Mouse (Mus musculus): ENCODE measurements around the gene Cxcr5. TPM values are rescaled to one million over a fixed set of nuclear protein-coding genes. Genes with fewer than 3 reads are reported as not detected.

Cxcr5 gene
- total RNA-seq (2021) = not detected
- long read RNA-seq, experiment 1 = 0 reads
- long read RNA-seq, experiment 2 = 0 reads

DNA sequence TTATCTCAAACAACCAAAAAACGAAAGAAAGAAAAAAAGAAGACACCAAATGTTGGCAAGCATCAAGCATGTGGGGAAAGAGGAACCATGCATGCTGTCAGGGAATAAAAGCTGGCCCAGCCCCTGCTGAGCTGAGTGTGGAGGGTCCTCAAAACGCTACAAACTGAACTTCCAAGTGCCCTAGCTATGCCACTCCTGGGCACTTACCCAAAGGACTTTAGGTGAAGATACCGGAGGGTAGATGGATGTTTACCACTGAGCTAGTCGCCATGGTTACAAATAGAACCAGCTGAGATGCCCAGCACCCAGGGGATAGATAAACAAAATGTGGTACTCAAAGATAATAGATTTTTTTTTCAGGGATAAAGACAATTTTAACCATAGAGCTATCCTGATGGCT is at the start of gene Cxcr5:
Gene Cxcr5 (minus strand): TSS at position 281 of the 400 bp plus-strand sequence.
- DNase-seq = no peak

DNA sequence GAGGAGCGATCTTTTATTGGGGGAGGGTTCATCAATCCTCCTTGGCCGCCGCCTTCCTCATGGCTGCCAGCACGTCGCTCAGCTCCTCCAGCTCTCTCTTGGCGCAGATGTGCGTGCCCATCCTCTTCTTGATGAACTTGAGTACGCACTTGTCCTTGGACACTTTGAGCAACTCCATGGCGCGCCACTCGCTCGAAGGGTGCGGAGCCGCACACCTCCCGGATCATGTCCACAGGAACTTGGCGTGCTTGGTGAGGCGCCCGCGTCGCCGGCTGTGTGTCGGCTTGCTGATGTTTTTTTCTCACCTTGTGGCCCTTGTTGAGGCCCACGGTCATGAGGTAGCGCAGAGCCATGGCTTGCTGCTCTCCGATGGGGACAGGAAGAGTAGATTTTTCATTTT is 48.7 kb upstream of the Cxcr5 start:
- DNase-seq = no peak

DNA sequence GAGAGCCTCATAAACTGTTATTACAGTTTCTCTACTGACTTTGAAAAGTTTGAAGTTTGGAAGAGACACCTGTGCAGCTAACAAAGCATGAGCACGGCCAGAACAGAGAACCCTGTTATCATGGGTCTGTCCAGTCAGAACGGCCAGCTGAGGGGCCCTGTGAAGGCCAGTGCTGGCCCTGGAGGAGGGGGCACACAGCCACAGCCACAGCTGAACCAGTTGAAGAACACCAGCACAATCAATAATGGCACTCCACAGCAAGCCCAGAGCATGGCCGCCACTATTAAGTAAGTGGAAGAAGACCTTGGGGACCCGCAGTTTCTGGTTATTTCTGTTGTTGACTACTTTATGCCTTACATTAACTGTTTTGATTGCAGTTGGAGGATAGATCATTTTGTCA is 45.6 kb upstream of the Cxcr5 start:
- DNase-seq = no peak

DNA sequence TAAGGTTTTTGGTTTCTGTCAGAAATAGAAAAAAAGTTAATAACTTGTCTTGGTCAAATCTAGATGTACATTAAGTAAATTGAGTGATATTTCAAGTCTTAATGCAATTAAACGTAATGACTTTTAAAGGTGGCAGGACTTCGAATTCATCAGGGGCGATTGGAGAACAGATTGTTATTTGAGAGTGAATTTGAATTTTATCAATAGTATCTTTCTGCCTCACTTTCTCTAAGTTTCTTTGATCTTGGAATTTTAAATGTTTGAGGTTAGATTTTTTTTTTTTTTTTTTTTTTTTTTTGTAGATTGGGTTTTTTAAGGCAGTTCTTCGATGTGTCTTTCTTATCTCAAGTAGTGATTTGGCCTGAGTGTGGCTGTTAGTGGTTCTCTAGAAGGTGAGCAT is 45.0 kb upstream of the Cxcr5 start:
- DNase-seq = no peak

DNA sequence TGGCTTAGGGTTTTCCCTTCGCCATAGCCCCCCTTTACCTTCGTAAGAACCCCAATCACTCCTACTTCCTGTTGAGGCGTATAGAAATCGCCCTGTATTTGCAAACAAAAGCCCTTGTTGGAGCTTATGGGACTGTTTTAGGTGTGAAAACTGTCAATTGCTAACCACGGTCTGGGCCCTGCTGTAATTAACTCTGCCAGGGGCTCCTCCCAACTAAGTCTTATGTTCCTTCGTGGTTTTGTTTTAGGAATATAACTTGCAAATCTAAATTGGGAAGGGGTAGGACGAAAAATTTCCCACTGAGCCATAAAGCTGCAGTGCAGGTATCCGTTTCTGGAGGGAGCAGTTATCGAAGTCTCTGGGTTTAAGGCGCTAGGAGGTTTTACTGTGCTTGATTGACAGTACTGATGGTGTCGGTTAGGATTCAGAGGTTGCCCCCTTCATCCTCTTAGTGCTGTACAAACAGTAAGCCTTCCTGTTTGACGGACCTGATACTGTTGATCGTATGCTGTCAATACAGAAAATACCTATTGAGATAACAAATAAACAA is 44.0 kb upstream of the Cxcr5 start:
- no peak for DNase-seq

DNA sequence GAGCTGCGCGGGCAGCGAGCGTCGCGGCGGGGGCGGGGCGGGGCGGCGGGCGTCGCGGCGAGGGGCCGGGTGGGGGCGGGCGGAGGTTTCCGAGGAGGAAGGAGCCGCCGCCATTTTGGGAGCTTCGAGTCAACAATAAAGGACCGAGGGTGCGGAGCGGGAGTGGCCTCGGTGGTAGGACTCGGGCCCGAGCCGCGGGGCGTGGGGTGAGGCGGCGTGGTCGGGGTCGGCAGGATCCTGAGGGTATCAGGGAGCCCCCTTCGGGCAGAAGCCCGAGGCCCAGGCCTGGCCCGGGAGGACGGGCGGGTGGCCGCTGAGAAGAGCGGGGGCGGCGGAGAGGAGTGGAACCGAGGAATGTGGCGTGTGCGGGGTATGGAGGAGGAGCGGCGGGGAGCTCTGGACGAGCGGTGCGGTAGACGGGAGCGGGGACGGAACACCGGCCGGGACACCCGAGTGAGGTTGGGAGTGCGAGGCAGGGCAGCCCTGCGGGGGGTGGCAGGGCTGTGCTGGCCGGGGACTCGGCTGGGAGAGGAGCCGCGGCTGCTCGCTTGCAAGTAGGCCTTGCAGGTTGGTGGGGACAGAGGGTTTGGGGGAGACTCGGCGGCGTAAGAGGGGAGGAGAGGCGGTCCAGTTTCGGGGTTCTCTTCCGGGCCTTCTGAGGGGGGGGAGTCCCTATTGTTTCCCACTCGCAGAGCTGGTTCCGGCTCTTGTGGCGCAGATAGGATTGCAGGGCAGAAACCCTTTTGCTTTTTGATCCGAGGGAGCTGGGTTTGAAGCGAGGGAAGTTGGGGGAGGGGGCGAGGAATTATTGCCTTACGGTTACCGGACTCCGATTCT is 43.3 kb upstream of the Cxcr5 start, which contains the start of gene Ddx6:
Gene Ddx6 (plus strand): TSS at position 114 of the 837 bp plus-strand sequence.
- DNase-seq = peak; percentile 71

DNA sequence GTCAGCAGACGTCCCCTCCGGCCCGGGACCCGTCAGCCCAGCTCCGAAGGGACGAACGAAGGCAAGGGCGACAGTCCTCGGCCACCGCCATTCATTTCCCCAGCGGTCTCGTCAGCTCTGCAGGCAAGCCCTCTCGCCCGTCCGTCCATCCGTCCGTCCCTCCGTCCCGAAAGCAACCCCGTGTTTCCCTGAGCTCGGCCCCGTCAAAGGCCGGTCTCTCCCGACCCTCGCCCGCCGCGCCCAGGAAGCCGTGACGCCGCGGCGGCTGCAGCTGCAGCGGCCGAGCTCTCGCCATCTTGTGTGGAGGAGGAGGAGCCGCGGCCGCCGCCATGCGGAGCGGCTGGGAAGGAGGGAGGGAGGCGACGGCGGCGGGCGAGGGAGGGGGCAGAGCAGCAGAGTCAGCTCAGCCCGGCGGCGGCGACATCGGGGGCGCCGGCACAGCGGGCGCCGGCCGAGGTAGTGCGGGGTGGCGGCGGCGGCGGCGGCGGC is 42.7 kb upstream of the Cxcr5 start:
- DNase-seq = peak; percentile 84

DNA sequence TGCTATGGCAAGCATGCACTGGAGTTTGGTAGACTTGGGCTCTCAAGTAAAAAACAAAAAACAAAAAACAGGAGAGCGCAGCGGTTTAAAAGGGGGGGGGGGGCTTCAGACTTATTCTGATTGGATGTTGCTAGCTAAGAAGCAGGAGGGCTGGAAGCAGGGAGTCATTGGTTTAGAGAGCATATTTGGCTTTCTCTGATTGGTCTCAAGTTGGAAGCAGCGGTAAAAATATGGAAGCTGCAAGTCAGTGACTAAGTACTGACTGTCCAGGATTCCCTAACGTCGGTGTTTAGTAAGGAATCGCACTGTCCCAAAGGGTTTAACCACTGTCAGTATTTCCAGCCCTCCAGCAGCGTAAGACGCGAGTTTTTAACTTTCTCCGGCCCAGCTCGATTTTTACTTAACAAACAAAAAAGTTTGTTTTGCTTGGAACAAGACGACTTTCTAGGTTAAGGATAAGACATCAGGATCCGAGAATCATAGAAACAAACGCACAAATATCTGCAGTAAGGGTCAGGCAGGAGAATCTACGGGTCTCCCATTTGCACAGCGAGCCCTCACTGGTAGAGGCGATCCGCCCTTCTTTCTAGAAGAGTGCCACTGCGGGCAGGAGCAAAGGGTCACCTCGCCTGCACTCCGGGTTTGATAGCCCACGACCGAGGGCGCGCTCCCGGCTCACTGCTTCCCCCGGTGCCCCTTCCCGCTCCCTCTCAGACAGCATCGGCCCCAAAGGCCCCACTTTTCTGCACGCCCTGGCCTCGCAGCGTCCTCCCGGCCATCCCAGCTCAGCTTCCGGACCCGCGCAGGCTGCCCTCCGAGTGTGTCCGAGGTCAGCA is 42.0 kb upstream of the Cxcr5 start:
- DNase-seq = no peak

DNA sequence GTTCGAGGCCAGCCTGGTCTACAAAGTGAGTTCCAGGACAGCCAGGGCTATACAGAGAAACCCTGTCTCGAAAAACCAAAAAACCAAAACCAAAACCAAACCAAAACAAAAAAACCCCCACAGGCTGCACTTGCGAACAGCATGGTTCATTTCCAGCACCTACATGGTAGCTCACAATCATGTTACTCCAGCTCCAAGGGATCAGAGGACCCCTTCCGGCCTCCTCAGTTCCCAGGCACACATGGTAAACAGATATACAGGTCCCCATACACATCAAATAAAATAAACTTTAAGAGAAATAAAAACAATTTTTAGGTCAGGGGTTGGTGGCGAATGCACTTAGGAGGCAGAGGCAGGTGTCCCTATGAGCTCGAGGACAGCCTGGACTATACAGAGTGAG is 41.1 kb upstream of the Cxcr5 start:
- DNase-seq = no peak

DNA sequence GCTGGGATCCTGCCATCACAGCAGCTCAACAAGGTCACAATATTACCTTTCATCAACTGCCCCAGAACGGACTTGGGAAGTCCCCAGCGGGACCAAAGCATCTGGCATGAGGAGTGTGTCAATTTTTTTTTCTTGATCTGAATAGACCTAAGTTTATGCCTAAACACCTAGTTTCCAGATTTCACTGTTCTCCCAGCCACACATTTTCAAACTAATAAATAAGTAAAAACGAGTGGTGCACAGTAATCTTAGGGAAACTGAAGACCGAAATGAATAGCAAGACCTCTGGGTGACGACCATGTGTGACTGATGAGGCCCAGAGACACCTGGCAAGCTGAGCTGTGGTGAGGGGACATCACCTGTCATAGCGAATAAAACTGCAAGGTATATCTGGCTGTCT is 39.1 kb upstream of the Cxcr5 start:
- no peak for DNase-seq

DNA sequence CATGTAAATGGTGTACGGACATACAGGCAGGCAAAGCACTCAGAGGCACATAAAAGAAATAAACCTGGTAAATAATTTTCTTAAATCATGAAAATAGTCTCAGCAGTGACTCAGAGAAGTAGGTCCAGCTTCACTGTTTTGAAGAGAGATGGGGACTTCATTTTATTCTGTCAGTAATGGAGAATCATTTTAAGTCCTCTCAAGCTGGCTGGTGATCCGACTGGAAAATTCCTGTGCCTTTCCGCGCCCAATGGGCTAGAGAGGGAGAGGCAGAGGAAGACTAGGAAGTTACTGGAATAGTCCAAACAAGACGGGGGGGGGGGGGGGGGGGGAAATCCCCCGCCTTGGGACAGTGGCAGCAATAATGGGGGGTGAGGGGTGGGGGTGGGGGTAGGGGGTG is 37.9 kb upstream of the Cxcr5 start:
- no peak for DNase-seq

DNA sequence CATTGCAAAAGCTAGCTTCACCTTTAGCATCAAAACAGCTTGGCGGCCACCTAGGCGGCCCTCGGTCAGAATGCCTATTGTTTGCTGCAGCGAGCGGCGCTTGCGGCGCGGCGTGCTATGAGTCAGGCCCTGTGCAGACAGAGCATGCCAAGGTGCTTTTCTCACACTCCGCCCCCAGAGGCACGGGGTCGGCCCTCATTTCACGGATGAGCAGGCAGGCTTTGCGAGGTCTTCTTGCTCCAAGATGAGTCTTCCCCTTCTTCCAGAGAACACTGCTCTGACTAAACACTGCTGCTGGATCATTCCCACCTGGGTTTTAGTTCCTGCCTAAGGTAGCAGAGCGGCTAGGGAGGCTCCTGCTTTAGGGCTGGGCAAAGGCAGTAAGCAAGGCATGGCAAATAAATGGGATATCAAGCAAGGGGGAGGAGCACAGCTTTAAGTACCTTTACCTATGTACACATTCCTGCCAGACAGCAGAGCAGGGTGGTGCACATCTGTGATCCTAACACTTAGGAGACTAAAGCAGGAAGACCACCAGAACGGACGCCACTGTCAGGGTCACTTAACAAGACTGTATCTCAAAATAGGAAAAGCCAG is 37.3 kb upstream of the Cxcr5 start:
- DNase-seq = no peak

DNA sequence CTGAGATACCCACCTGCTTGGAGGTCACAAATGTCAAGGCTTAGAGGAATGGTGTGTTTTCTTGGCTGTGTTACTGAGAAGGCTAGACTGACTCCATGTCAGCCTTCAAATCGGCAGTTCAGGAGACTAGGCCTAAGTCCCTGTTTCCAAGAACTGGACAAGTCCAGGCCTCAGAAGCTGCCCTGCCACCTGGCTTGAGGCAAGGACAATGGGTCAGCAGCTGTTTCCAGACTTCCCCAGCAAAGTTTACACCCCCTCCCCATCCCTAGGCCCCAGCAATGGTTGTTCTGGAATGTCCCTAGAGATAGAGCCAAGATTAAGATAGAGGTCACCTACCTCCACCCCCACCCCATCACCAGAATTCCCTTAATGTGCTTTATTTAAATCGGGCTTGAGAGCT is 36.1 kb upstream of the Cxcr5 start:
- no peak for DNase-seq

DNA sequence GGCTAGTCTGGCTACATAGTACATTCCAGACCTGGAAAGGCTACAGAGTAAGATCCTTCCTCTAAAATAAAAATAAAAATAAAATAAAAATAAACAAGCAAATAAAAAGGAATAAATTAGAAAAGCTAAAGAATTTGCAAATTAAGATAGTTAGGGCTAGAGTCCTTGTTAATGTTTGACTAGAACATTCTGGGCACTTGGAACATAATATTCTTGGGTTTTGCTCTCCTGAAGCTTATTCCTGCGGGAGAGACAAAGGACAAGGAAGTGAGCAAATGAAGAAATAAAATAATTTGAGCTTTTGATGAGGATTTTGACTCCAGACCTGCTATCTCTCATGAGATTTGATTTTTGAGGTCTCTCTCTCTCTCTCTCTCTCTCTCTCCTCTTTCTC is 33.9 kb upstream of the Cxcr5 start:
- DNase-seq = no peak

DNA sequence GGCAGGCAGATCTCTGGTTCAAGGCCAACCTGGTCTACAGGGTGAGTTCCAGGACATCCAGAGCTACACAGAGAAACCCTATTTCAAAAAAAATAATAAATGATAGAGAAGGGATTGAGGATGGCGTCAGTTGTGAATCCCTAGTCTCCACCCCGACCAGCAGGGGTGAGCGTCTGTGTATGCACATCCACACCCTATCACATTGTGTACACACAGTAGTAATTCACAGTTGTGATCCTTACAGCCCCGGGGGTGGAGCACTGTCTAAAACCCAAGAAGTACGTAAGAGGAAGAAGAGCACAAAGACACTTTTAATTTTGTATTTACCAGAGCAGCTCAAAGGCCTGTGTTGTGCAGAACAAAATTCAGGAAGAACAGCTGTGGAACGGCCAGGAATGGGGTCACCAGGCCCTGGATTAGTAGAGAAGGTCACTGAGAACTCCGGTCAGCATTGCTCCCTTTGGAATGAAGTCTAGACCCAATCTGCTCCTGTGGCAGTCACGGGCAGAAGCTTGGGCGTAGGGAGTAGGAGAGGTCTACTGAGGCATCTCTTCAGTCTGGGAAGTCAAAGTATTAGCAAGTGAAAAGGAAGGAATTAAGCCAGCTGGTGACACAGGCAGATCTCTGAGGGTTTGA is 33.3 kb upstream of the Cxcr5 start:
- no peak for DNase-seq

DNA sequence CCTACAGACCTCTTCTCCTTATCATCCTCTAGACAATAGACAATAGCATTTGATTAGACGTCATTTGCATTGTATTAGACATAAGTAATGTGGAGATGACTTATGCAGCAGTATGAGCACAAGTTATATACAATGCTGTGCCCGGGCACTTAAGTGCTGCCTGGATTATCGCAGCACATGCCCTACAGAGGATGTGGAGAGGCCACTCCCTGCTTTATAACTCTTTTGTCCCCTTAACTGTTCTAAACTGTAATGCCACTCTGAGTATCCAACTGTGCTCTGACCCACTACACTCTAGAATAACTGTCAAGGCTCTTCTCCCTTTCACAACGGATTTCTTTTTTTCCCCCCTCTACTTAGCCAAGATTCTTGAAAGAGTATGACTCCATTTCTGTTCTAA is 32.2 kb upstream of the Cxcr5 start:
- DNase-seq = no peak

DNA sequence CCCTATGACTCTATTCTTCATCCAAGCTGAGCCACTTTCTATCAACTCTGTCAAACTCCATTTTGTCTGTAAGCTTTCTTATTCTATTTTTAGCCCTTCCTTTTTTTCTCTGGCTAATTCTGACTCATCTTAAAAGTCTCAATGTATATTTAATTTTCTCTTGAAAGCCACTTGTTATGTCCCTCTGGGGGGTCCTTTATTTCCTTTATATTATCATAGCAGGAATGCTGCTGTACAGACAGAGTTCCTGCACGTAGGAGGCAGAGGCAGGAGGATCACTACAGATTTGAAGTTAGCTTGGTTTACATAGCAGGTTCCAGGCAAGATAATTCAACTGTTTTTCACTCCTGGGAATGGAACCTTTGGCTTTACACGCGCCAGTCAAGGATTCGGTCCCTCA is 31.5 kb upstream of the Cxcr5 start:
- no peak for DNase-seq

DNA sequence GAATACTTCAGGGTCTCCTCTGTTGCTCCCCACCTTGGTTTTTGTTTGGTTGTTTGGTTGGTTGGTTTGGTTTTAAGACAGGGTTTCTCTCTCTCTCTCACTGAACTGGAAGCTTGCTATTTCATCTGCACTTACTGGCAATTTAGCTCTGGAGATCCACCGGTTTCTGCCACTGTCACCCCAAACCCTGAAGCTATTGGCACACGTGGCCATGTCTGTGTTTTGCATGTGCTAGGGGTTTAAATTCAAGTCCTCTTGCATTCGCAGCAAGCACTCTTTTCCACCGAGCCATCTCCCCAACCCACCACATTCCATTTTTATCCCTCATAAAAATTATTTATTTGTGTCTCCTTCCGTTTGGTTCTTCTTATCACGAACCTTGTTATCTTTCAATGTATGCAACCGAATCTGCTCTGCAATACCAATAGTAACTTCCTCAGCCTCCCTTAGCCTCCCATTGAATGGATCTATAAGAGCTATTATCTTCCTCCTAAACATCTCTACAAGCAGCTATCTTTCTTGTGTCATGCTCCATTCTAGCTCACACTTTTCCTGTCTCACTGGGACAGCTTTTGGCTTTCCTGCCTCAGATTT is 30.0 kb upstream of the Cxcr5 start:
- DNase-seq = no peak

DNA sequence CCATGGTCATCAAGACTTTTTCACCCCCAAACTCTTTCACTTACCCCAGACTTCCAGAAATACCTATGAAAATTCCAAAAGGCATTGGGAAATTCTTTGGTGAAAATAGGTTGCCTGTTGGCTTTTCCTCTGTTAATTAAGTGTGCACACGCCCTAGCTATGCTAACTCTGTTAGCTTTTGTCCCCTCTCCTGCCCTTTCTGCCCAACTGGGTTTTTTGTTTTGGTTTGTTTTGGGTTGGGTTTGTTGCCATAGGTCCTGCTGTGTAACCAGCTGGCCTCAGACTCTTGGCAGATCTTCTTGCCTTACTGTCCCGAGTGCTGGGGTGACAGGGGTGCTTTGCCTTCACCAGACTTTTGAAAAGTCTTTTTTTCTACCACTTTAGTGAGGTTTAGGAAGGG is 29.3 kb upstream of the Cxcr5 start:
- no peak for DNase-seq

DNA sequence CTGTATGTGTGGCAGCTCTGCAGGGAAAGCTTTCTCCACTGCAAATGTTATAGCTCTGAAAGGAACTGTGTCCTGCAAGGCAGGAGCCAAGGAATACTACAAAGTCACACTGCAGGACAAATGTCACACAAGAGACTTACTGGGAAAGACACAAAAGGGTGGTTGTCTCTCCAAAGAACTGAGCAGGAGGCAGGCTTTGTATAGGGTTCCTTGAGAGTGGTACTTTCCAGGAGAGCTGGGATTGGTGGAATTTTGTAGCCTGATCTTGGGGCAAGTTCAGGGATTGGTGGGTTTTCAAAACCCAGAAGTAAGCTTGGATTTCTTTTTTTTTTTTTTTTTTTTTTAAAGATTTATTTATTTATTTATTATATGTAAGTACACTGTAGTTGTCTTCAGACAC is 27.4 kb upstream of the Cxcr5 start:
- DNase-seq = no peak

DNA sequence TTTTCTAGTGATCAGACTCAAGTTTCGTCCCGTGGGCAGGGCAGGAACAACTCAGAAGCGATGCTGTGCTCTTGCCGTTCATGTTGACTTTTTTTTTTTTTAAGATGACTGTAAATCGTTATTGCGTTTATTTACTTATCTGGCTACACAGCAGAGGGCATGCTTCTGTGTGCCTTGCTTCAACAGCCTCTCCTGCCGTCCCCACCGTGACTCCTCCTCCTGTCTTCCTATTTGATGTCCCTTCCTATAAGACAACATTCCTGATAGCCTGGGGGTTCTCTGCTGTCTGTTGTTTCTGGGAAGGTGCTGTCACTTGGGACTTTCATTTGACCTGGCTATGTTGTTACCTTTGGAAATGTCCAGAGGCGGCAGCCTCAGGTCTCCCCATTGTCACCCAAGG is 26.9 kb upstream of the Cxcr5 start:
- DNase-seq = no peak

Data from gastrocnemius, postnatal 10 days (tissue).